Mouse (Mus musculus) megakaryocyte-erythroid progenitor cell, adult 5-6 weeks (primary cell): ENCODE measurements around the gene Sh3bp1. TPM values are rescaled to one million over a fixed set of nuclear protein-coding genes. Genes with fewer than 3 reads are reported as not detected.

Experiments
- ATAC-seq: replicated peaks from 2 replicates; pipeline ENCODE4 v1.8.0; 2016; ENCODE audit warnings: mild to moderate bottlenecking, inconsistent platforms; ENCODE audit not compliant: severe bottlenecking, poor library complexity, low FRiP score, low TSS enrichment
- total RNA-seq, 2 experiments: library from RNA; stranded (forward) in 1 of 2; stranded (reverse) in 1 of 2; fragments of 200-1000, 215-1000 nt in 1 of 2; fragments of >200 nt in 1 of 2; fragmentation: Nextera tagmentation in 1 of 2; gene quantifications; 2 replicates each; pipeline ENCODE4 v1.2.3; 2014 to 2017

Sh3bp1 gene
- total RNA-seq, 2 experiments from 2014 or later = 11.6 to 53.7 TPM

DNA sequence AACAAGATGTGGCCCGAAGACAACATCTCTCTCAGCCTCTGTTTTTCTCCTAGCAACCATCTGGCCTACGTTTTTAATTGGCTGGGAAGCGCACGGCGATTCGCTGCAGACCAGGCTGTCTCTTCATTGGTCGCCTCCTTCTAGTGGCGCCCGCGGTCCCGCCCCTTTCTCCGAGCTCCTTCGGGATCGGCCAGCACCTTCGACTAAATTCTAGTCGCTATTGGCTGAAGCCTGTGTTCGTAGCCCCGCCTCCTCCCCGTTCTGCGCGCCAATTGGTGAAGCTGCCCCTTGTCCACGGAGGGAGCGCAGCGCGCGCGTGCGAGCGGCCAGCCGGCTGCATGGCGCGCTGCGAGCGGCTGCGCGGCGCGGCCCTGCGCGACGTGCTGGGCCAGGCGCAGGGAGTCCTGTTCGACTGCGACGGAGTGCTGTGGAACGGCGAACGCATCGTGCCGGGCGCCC lies 14.1 kb downstream of the Sh3bp1 start, which contains the start of gene Pdxp:
TSS of gene Pdxp (plus strand) at position 288 of the 459 bp plus-strand sequence.
- peak; percentile 90 for ATAC-seq

DNA sequence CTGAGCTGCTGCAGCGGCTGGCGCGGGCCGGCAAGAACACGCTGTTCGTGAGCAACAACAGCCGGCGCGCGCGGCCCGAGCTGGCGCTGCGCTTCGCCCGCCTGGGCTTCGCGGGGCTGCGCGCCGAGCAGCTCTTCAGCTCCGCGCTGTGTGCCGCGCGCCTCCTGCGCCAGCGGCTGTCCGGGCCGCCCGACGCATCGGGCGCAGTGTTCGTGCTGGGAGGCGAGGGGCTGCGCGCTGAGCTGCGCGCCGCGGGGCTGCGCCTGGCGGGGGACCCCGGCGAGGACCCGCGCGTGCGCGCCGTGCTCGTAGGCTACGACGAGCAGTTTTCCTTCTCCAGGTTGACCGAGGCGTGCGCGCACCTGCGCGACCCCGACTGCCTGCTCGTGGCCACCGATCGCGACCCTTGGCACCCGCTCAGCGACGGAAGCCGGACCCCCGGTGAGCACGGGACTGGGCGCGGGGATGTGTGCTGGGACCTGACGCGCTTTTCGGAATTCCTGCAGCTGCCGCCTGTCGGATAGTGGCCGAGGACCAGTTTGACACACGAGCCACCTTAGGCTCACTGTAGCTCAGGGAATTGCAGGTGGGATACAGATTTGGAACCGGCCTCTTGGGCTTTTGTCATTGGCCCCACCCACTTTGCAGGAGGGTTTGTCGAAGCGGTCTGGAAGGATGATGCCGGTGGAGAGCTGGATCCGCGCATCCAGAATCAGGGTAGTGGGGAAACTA lies 14.7 kb downstream of the Sh3bp1 start:
- no peak for ATAC-seq

DNA sequence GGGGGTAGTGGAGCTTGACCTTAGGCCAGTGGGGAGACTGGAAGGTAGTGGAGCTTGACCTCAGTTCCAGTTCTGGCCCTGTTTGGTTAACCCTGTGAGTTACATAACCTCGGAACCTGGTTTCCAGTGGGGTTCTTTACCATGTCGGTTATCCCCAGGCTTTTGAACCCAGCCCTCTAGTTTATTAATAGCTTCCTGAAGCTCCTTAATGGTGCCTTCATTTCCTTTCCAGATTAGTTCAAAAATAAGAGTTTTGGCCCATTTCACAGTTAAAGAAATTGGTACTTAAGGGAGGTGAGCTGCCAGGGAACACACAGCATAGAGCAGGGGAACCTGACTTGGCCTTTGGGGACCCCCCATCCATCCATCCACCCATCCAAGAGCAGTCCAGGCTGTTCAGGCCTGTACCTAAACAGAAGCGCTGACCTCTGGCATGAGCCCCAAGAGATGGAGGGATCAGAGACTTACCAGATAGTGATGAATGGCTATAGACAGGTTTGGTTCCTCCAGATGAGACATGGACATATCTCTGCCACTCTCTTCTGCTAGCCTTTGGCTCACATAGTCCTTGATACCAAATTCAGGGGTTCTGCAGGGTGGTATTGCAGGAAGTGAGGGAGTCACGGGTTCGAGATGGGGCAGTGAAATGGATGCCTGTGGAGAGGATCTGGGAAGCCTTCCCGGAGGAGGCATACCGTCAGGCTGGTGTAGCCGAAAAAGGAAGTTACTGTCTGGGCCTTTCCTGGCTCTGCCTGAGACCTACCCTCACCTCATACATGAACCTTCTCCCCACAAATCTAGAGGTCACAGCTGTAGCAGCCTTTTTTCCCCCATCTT lies 15.5 kb downstream of the Sh3bp1 start:
- ATAC-seq = no peak

DNA sequence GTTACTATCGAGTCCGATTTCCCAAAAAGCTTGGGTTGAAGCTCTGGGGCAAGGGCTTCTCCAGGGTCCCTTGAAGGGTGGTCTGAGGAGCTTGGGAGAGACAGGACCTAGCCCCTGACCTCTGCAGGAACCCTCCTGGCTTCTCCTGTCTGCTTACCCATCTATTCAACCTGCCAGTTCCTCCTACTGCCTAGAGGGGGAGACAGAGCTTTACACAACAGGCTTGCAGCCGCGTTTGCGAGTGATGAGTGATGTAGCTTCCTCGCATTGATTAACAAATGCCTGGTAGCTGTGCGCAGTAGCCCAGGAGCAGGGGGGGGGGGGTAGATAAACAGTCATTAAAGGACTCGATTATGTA lies 16.1 kb downstream of the Sh3bp1 start:
- peak; percentile 55 for ATAC-seq

DNA sequence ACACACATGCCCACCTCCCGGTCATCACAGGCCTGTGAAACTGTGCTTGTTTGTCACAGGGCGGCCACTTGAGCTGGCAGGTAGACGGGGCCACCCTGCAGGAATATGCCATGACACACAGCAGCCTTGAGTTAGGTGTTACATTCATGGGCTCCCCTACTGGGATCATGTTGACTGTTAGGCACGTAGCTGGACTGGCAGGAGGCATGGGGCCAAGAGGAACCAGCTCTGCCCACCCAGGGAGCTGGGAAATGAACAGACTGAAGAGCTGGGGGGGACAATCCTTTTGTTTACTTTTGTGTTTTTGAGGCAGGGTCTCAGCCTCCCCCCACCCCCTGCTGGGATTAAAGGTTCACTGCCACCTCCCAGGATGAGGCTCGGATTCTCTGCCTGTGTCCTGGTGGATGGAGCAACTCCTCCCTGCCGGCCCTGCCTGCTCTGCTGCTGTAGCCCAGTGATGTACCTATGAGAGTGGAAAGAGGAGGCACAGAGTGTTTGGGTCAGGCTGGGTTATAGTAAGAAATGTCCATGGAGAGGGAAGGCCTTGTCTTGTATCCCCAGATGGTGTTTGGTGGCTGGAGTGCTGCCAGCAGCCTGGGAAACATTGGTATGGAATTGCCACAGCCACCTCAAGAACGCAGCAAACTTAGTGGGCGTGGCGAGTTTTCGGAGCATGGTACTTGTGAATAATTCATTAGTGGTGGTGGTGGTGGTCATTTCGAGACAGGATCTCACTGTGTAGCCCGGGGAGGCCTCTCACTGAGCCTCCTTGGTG lies 16.7 kb downstream of the Sh3bp1 start:
- ATAC-seq = no peak

DNA sequence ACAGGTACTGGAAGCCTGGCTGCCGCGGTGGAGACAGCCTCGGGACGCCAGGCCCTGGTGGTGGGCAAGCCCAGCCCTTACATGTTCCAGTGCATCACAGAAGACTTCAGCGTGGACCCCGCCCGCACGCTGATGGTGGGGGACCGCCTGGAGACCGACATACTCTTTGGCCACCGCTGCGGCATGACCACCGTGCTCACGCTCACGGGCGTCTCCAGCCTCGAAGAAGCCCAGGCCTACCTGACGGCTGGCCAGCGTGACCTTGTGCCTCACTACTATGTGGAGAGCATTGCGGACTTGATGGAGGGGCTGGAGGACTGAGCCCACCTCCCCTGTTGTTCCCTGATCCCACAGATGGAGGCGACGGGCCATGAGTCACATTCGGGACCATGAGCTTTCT lies 18.6 kb downstream of the Sh3bp1 start:
- ATAC-seq = no peak

DNA sequence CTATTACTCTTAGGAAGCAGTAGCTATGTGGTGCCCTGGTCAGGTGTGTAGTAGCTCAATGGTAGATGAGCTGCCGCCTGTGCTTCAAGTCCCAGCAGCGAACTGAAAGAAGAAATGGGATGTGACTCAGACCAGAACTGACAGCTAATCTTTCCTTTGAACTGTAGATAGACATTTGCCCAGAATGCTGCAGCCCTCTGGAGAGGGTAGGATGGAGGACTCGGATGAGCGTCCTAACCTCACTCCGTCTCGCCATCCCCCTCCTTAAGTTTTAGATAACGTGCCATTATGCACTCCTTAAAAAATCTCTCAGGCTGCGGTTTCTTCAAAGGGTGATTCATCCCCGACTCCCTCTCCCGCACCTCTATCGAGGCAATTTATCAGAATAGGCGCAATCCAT lies 20.3 kb downstream of the Sh3bp1 start:
- no peak for ATAC-seq

DNA sequence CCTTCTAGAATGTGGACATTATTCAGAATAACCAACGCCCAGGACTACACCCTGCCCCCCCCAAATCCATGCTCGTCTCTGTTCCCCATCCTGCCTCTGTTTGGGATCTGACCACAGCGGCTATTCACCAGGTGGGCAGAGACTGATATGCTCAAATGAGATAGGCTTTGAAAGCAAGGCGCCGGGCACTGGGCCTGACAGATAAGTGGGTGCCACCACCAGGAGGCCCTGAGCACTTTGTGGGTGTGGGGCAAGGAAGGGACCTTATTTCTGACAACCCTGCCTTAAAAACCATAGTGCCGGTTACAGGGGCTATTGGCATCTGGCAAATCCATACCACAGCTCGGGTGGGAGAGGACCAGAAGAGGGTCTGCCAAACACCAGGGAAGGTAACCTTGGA lies 23.1 kb downstream of the Sh3bp1 start:
- ATAC-seq = peak; percentile 75

DNA sequence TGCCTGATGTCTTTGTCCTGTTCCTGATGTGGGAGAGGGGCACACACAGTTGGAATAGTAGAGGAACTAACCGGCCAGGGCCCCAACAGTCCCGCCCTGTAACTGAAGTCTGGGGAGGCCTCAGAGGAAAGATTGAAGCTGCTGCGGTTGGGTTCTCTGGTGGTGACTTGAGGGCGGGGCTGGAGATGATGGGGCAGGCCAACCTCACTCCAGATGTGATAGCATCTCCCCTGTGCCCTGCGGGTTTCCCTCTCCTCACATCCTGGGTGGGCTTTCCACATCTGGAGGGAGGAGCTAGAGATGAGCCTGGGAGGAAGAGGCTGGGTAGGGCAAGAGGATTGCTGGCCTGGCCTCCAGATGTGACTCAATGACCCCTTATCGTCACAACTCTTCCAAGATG lies 24.0 kb downstream of the Sh3bp1 start:
- peak; percentile 64 for ATAC-seq

DNA sequence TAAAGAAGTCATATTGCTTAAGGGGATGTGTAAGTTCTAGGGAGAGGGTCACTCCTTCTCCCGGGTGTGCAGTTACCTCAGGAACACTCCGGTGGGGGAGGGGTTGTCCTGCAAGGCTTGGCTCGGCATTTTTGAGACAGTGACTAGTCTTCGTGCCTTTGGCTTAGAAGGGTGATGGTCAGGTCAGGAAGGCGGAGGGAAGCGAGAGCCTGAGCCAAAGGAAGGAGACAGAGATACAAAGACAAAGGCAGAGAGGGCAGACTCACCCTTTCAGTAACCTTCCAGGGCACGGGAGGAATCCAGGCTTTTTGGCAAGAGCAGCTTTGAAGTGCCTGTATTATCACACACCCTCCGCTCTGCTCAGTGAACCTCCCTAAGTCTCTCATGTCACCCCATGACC lies 25.6 kb downstream of the Sh3bp1 start:
- no peak for ATAC-seq

DNA sequence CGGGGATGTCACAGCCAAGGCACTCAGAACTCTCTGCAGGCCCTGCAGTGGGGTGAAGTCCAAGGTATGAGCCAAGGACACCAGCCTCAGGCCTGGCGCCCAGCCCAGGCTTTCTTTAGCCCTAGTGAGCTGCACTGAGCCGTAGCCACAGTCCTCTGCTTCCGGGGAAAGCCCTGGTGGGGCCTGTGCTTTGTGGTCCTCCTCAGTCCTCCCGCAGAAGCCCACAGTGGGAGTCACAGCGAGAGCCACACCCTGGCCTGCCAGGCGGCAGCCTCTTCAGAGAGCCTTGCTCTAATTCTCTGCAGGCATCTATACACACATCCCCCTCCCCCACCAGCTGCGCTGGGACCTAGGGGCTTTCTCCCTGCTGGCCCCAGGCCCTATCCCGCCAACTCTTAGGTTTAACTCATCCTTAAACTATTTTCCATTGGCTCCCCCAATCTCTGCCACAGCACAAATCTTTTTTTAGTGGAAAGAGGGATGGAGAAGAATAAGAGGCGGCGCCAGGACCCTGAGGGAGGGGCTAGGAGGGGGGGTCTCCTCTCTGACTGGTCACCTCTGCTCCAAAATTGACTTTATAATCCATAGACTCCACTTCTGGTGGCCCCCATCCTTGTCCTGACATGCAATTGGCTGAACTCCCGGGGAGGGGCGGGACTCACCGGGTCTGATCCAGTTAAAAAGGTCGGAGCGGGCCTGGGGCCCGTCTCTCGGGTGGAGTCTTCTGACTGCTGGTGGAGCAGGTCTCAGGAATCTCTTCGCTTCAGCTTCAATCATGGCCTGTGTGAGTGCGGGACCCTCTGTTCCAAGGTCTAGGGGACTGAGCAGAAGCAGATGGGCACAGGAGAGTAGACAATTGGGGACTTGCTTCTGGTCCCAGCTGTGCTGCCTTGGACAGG lies 26.7 kb downstream of the Sh3bp1 start, which contains the start of gene Lgals1:
TSS of gene Lgals1 (plus strand) at position 705 of the 899 bp plus-strand sequence.
- 0 out of 2 replicates have a peak, but pooled peaks have one; percentile 7 for ATAC-seq

DNA sequence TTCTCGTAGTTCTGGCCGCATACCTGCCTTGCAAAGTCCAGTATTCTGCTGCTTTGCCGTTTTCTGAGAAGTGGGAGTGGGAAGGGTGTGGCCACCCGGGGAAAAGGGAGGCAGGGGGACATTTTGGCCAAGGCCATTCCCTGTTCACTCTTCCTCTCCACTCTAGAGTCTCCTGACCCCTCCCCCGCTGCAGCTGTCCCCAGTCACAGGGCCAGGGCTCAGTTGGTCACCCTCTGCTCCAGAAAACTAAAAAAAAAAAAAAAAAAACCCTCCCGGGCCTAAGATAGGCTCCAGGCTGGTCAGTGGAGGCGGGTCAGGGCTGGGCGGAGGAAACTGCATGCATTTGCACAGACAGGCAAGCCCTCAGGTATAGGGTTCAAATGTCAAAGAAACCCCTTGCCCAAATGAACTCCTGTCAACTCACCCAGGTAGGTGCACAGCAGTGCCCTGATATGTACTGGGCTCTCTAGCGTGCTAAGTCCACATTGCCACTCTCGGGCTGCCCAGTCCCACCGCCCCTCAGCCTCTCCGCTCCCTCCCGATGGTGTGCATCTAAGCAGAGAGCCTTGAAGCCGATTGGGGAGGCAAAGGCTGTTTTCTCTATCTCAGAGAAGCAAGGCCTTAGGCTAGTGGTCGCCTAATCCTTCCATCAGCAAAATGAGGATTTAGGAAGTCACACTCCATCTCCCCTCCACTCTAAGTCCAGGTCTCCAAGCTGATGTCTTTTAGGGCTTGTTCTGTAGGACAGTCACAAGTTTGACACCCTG lies 27.6 kb downstream of the Sh3bp1 start:
- ATAC-seq = no peak

DNA sequence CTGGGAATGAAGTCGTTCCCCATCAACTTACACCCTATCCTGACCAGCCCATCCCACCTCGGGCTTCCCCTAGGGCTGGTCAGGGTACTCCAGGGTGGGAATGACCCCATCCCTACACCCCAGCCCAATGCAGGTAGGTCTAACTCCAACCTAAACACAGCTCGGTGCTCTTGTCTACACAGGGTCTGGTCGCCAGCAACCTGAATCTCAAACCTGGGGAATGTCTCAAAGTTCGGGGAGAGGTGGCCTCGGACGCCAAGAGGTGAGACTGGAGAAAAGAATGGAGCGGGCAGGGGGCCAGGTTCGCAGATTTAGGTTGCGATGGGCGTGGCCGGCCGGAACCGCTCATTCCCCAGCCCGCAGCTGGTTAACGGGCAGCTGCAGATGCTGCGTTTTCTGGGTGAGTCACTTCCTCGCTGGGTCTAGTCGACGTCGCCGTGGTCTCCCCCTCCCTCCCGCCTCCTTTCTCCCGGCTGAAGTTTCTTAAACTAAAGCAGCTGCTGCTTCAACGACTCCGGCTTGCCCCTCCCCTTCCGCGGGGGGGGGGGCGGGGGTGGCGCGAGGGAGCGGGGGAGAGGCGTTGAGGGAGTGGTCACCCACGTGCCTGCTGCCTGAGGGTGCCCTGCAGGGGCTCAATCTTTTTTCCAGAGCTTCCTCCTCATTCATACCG lies 28.4 kb downstream of the Sh3bp1 start:
- ATAC-seq = peak; percentile 24; the same call in 1 of the 2 replicates

DNA sequence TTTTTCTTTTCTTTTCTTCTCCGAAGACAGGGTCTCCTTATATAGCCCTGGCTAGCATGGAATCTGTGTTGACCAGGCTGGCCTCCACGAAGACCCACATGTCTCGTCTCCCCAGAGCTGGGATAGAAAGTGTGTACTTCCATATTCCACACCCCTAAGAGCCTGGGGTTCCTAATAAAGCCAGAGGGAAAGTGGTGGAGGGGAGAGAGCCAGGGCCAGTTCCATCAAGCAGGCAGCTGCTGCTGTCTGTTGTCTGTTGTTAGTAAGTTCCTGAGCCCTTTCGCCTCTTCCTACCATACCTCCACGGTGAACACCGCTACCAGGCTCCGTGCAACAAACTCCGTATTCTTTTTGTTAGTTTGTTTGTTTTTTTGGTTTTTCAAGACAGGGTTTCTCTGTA lies 29.0 kb downstream of the Sh3bp1 start:
- no peak for ATAC-seq

DNA sequence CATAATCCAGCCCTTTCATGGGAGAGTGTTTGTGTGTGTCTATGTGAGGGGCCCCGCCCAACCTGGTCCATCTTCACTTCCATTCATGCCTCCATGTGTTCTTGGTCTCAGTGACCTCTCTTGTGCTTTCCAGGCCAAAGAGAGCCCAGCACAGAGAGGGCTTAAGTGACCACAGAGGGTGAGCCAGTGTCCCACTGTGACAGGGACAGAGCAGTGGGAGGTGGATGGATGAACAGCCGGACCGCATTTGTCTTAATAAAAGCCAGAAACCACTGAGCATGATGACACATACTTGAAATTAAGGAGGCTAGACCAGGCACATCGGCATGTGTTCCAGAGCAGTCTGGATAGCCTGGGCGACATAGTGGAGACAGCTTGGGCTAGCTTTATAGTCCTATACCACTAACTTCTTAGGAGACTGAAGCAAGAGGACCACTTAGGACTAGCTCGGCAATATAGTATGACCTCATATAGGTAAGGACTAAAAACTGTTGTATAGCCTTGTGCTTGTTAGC lies 30.7 kb downstream of the Sh3bp1 start:
- ATAC-seq = no peak

DNA sequence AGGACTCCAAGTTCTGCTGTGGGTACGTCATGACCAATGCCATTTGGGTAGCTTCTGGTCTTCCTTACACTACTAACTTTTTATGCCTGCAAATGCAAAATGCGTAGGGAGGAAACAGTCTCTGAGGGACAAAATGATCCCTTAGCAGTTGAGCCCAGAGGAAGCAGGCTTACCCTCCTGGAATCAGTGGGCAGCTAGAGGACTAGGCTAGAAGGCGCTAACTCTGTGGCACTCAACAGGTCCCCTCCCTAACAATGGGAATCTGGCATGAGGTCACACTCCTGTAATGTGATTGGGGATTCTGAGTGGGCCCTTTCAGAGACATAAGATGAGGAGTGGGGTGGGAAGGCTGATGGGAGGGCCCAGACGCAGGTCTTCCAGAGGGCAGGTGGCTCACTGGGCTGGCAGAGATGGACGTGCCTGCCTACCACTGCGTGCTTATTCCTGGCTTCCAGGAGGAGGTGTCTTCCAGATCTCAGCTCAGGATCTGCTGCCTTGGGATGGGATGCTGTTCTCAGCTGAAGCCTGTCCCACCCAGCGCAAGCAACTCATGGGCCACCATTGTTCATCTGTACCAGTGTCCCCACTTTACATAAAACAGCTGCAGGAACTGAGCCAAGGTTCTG lies 31.3 kb downstream of the Sh3bp1 start:
- ATAC-seq = no peak

DNA sequence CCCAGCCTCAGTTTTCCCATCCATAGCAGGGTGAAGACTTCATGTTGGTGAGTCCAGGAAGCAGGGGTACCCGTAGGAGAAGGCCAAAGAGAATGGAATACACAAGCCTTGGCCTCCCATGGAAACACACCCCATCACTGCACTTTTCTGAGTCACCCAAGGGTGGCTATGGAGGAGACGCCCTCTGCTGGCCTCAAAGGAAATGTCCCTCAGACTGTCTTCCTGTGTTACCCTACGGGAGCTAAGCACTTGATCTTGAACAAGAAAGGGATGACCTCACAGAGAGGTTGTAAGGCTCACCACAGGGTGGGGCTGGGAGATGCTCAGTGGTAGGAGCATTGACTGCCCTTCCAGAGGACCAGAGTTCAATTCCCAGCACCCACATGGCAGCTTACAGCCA lies 32.0 kb downstream of the Sh3bp1 start:
- ATAC-seq = peak; percentile 74
